Mouse (Mus musculus): Measurements from ENCODE around the gene Sgk1. TPM values are rescaled to one million over a fixed set of nuclear protein-coding genes. Genes with fewer than 3 reads are reported as not detected.

Gene Sgk1
- total RNA-seq, 2 experiments from 2014 or later: 87.2 to 233 TPM

DNA sequence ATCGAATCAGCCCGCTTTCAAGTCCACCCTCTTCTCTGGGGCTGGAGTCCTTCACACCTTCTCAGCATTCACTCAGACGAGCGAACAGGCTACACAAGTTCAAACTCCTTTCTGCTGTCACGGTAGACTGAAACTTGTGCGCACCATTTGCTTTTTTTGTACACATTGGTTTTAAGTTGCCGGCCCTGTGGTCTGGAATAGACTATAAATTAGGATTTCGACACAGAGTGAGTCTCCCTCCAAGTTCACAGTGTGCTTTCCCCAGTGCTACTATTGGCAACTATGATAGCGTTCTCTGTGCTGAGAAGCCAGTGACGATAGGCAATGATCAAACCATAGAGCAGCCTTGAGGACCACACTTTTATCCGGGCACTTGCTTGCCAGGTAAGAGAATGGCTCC, 91.7 kb downstream of the Sgk1 start:
- no peak for DNase-seq

DNA sequence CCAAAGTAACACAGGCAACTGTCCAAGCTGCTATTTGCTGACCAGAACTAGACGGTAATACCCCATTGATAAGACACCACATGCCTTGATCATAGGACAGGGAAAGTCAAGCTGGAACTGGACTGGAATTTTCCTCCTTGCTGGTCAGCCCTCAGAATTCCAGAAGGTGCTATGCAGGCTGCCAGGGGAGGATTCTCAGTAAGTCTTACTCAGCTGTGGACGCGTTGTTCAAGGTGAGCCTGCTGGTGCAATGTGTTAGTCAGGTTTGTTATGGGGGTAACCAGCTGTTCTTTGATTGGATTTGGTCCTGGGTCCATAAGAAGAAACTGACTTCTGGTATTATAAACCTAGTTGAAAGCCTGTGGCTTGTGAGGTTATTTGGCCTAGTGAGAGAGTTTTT, 92.8 kb downstream of the Sgk1 start:
- no peak for DNase-seq

DNA sequence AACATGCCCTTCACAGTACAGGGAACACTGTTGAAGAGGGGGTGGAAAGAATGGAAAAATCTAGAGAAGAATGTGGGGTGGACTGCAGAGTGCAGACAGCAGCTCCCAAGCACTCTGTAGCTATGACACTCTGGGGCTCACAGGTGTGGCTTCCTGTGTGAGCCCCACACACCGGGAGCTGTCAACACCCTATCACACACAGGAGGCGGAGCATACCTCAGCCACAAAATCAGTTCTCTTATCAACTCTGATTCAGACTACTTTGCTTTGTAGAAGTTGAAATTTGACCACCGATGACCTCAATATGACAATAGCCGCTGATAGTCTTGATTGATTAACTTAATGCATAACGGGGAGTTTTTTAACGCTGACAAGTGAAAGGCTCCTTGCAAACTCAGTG, 93.4 kb downstream of the Sgk1 start:
- DNase-seq: no peak

DNA sequence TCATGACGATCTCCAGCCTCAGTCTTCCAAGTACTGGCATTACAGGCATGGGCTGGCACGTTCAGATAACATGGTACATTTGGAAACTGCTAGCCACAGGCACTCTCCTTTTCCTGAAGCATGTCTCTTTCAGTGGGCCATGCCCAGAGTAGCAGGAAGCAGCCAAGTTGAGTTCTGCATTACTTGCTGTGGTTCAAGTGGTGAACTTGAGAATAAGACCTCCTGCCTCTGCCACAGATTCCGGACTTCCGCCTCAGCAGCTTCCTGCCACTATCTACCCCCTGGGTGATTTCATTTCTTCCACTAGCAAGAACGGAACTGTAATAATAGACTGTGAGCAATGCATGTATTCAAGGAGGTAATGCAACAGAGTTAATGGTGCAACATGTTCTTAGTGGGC, 94.3 kb downstream of the Sgk1 start:
- DNase-seq: no peak

DNA sequence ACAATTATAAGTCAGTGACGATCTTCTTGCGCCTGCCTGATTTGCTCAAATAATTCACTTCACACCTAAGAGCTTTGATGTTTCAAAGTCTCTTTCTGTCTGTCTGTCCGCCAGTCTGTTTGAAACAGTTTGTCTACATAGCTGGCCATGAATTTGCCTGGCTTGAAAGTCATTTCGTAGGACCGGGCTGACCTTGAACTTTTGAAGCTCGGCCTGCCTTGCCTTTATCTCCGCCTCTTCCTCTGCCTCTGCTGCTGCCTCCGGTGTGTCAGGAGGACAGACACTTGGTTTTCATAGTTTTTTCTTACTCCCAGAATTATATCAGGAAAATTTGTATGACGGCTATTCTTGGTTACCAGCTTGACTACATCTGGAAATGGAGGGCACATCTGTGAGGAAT, 96.4 kb downstream of the Sgk1 start:
- DNase-seq: no peak

DNA sequence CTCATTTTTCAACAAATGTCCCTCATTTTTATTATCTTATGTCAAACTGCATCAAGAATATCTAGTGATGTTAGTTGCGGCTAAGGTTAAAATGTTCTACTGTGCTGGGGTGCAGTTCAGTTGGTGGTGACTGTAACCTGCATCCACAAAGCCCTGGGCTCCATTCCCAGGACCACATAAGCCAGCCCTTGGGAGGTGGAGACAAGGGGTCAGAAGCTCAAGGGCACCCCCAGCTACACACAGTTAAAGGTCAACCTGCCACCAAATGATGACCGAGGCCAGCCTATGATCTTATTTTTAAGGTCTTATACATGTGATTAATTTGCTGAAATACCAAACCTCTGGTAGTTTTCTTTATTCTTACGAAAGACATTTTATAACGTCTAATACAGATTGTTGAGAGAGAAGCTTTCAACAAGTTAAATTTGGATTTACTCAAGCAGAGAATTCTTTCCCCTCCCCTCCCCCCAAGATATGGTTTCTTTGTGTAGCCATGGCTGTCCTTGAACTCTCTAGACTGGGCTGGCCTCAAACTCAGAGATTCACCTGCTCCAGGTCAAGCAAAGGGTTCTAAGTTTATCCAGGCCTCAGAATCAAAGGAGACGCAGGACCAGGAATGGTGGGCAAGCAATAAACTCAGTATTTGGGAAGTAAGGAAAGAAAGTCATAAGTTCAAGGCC, 97.4 kb downstream of the Sgk1 start:
- DNase-seq: no peak

DNA sequence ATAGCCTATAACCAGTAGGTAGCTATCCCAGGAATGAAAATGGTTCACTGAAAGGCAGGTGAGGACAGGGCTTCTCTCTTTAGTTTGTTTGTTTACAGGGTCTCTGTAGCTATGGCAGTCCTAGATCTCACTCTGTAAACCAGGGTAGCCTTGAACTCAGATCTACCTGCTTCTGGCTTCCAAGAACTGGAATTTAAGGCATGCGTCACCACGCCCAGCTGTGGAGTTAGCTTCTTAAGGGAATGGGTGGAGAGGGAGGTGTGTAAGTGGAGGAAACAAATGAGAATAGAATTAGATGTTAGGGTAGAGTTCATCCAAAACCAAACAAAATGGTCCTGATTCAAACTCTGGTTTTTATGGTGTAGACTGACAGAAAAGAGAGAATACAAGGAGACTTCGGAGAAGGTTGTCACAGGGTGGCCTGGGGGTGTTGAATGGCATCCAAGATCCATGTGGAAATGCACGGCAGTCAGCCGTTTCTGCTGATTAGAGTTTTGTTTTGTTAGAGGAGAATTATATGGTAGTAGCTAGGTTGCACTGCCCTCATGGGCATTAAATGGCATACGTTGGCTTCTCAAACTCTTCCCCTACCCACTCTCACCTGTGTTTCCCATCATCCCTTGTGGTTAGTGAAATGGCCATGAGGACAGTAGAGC, 98.9 kb downstream of the Sgk1 start:
- DNase-seq: no peak

DNA sequence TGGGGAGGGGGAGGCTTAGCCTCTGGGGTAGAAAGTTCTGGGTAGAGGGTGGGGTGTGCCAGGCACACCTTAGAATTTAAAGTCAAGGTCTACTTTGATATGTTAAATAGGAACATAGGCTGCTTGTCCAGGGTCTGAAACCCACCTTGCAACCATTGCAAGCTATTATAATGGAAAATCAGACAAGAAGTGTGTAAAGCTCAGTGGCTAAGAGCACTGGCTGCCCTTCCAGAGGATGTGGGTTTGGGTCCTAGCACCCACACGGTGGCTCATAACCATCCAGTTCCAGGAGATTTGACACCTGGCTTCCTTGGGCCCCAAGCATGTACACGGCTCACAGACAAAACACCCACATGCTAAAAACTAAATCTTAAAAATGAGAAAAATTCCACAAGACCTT, 100.3 kb downstream of the Sgk1 start:
- DNase-seq: no peak

DNA sequence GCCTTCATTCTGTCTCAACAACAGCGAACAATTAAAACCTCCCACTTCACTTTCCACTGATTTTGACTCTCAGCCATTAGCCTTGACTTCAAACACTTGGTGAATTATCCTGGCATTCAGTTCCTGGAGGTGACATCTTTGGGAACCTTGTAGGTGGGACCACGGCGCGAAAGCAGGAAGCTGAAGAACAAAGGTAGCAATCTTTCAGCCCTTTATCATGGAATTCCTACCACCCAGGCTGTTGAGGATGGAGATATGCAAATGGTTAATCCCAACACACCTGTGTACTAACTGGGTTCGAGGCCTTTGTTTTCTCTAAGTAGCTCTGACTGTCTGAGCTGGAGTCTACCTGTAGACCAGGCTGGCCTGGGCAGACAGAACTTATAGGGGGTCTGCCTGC, 106.5 kb downstream of the Sgk1 start:
- DNase-seq: no peak

DNA sequence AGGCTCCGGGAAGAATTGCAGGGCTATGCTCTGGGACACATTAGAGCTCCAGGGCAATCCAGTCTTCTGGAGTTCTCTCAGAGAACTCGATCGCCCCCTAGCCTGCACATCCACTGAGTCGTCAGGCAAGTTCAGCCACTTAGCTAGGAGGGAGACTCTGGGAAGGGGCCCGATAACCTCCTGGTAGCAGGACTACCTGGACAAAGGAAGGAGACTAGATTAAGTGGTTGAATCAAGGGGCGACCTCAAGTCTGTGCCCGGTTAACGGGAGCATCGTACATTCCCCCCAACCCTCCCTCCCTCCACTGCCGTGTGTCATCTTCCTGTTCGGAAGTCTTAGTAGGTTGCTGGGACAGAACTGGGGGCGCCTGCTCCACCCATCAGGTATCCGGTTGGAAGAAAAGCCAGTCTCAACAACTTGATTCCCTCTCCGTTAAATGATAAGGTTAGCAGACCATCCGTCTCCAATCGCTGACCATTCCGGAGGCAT, 109.4 kb downstream of the Sgk1 start:
- DNase-seq: peak; percentile 87

DNA sequence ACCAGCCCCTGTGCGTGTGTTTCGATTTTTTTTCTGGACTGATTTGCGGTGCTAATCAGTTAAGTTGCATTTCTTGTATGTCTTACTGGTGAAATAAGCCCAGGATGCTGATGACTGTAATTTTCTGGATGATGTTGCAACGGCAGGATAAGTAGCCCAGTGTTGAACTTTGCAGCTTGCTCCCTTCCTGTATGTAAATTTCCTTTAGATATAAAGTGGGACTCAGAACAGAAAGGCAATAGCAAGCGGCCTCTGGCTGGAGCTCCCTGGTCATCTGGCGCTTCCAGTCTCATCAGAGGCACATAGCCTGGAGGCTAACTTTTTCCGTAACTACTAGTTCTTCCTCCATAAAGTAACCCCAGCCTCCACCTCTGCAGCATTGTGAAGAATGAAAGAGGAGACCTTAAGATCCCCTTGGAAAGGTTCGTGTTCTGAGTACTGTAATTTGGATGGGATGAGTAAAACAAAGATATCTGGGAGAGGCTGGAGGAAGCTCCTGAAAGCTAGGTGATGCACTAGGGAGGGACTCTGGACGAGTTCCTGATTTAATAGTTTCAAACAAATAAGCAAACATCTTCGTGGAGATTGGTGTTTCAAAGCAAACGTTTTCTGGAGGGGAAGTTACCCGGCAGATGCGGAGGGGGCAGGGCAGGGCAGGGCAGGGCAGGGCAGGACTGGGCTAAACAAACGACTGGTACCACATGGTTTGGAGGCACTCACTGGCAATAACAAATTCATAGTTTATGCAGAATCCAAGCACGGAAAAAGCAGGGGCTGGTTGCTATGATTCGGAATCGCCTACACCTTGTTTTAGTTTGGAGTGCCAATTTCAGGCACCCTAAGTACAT, 110.2 kb downstream of the Sgk1 start:
- peak; percentile 37 for DNase-seq

DNA sequence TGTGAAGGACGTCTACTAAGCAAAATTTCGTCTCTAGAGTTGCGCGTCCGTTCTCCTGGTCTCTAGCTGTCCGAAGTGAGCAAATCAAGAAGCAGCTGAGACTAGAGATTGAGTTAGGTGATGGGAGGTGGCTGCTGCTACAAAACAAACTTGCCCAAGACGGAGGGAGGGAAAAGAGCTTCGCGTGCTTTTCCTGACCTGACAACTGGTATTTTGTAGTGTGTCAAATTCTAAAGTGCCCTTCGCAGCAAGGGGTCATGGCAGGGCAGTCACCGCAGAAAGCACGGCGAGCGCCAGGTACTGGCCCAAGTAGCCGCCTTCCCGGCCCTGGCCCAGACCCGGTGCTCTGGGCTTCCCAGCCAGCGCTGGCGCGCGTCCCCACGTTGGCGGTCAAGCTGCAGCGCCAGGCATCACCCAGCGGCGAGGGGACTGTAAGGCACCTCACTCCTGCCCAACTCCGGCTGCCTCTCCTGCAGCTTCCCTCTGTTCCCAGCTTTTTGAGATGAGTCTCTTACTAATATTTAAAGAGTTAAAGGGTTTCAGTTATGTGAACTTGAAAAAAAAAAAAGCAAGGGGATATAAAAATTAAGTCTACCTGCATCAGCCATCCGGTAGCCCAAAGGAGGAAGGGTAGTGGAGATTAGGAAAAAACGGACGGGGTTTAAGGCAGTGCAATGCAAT, 111.0 kb downstream of the Sgk1 start:
- DNase-seq: peak; percentile 94

DNA sequence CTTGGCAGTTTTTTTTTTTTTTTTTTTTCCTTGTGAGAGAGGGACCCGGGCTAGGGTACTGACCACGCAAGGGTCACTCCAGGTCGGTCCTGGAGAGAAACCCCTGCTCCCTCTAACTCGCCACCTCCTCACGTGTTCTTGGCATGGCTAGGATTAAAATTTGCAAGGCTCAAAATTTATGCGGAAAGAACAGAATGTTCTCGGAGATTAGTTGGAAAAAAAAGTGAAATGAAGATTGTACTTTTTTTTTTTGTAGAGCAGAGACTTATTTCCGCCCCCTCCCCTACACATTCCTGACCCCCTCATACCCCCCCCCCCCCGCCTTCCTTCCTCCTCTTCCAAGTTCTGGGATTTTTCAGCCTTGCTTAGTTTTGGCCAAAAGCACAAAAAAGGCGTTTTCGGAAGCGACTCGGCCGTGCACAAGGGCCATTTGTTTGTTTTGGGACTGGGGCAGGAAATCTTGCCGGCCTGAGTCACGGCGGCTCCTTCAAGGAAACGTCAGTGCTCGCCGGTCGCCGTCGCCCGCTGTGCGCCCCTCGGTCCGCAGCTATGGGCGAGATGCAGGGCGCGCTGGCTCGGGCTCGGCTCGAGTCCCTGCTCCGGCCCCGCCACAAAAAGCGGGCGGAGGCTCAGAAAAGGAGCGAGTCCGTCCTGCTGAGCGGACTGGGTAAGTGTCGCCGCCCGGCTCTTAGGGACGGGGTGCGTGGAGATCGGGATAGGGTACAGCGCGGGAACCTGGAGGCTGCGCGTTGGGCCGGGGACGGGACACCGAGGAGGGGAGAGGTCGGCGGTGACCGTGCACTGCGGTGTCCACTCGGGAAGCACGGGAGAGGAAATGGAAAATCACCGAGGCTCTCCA, 111.8 kb downstream of the Sgk1 start:
- DNase-seq: peak; percentile 70

DNA sequence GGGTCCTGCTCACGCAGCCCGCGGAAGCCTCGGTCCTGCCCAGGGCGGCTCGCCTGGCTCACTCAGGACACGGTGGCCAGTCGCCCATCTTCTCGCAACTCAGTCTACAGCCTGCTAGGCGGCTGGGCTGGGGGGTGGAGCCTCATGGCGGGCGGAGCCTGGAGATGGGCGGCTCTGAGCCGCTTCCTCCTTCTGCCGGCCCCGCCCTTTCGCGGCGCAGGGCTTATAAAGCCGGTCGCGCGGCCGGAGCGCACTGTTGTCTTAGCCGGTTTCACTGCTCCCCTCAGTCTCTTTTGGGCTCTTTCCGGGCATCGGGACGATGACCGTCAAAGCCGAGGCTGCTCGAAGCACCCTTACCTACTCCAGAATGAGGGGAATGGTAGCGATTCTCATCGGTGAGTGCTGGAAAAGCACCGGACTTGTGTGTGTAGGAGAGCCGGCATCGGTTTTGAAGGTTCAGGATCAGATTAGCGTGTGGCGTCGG, 112.5 kb downstream of the Sgk1 start:
- DNase-seq: peak; percentile 99

DNA sequence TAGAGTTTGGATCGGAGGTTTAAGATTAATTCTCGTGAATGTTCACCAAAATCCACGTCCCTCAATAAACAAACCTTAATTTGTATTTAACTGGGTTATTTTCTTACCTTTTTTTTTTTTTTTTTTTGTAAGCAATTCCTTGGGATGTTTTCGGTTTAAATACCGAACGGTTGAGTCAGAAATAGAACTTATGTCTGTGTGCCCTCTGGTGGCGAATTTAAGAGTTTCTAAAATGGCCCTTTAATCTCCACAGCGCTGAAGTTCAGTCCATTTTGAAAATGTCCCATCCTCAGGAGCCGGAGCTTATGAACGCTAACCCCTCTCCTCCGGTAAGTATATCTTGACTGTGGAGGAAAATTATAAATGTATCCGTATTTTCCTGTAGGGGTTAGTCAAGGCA, 113.2 kb downstream of the Sgk1 start:
- no peak for DNase-seq

DNA sequence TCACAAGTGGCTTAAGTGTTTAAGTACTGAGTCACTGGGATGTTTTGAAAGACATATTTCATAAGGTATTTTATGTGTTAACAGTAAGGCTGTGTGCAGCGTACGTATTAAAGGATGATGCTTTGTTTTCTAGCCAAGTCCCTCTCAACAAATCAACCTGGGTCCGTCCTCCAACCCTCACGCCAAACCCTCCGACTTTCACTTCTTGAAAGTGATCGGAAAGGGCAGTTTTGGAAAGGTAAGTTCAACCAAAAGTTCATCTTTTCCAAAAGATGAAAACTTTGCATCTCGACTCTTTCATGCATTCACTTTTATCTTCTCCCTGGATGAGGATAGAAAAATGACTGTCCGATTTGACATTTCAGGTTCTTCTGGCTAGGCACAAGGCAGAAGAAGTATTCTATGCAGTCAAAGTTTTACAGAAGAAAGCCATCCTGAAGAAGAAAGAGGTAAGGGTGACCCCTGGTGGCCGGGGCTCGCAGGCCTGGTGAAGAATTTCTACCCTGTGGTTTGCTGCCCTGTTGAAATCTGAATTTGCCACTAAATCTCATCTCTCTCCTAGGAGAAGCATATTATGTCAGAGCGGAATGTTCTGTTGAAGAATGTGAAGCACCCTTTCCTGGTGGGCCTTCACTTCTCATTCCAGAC, 113.8 kb downstream of the Sgk1 start:
- peak; percentile 88 for DNase-seq

DNA sequence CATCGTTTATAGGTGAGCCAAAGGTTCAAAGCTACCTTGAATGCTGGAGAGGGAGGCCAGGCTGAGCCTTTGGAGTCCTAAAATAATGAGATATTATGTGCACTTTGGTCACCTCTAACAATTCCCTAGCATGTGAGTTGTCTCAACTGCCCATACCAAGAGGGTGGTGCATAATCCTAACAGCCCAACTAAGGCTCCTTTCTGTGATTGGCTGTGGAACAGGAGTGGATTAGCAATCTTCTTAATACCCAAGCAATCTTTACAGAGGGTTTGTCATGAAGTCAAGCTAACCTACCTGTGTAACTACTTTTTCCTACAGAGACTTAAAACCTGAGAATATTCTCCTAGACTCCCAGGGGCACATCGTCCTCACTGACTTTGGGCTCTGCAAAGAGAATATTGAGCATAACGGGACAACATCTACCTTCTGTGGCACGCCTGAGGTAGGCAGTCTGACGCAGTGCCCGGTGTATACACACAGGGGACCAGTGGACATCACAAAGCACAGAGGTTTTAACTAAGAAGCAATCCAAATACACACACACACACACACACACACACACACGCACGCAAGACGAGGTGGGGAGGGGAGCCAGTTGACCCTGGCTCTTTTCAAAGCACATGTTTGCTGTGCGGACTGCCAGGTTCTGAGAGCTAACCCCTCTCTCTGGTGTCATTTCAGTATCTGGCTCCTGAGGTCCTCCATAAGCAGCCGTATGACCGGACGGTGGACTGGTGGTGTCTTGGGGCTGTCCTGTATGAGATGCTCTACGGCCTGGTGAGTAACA, 114.9 kb downstream of the Sgk1 start:
- no peak for DNase-seq

DNA sequence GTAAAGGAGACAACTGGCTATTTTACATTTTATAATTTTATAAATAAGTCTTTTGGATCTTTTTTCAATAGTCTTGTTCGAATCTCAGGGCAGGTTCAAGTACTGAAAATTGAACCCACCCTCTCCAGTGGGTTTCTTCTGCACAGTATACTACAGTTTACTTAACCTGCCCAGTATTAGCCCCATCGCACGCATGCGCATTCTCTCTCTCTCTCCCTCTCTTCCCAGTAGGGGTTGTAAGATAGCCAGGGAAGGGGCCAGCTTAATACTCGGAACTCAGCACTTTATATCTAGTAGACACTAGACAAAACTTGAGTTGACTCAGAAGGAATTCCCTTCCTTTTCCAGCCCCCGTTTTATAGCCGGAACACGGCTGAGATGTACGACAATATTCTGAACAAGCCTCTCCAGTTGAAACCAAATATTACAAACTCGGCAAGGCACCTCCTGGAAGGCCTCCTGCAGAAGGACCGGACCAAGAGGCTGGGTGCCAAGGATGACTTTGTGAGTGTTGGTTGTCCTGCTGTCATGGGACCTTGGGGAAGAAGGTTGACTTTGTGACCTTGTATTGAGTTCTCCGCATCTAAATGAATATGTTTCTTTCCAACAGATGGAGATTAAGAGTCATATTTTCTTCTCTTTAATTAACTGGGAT, 115.7 kb downstream of the Sgk1 start:
- peak; percentile 38 for DNase-seq

DNA sequence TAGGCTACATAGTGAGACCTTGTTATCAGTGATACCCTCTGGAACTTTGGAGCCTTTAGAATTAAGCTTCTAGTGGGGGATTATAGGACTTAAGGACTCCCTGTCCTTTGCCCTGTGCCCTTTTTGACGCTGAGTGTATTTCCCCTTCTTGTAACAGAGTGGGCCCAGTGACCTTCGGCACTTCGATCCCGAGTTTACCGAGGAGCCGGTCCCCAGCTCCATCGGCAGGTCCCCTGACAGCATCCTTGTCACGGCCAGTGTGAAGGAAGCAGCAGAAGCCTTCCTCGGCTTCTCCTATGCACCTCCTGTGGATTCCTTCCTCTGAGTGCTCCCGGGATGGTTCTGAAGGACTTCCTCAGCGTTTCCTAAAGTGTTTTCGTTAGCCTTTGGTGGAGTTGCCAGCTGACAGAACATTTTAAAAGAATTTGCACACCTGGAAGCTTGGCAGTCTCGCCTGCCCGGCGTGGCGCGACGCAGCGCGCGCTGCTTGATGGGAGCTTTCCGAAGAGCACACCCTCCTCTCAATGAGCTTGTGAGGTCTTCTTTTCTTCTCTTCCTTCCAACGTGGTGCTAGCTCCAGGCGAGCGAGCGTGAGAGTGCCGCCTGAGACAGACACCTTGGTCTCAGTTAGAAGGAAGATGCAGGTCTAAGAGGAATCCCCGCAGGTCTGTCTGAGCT, 116.7 kb downstream of the Sgk1 start:
- DNase-seq: no peak

Data from gastrocnemius, postnatal 10 days (tissue).